Mouse (Mus musculus) brain, embryonic 14.5 days (tissue): Measurements from ENCODE around the gene Coq10a.

ENCODE experiments used
- CTCF ChIP-seq: fragments of 200-500 bp; IDR thresholded peaks from 2 replicates; pipeline ENCODE4 v1.5.1; 2012; ENCODE audit warnings: inconsistent platforms, mild to moderate bottlenecking, moderate library complexity, borderline replicate concordance; ENCODE audit not compliant: insufficient read depth, insufficient read length; ENCODE audit errors: extremely low read depth
- POLR2A ChIP-seq: fragments of 200-500 bp; IDR thresholded peaks from 2 replicates; pipeline ENCODE4 v1.6.1; 2012; ENCODE audit warnings: mild to moderate bottlenecking, inconsistent platforms, borderline replicate concordance; ENCODE audit not compliant: poor library complexity, insufficient read depth, insufficient read length, severe bottlenecking; ENCODE audit errors: extremely low read depth

- TF ChIP-seq CTCF = no peak
- TF ChIP-seq POLR2A = no peak
These were observed 27.3 kb upstream of the Coq10a start for GRCm38 (mm10) chr10:128396017-128396673.
